Mouse (Mus musculus) adrenal gland, adult 2 months (tissue): ENCODE measurements at regions not wholly inside any gene's neighbourhood (a gene's known extent, or its start where the extent isn't known, plus 50 kb on each side); places are given as distances from the start of the nearest gene placed in this dataset.

ENCODE experiments used
- DNase-seq: peaks from one replicate; pipeline ENCODE4 v3.0.0; 2021

- DNase-seq, result no peak
Observed at GRCm38 (mm10) chr6:31065419-31065818, 106.5 kb upstream of the Klf14 start.

GRCm38 (mm10) chr6:31066861-31067260, 108.0 kb upstream of the Klf14 start:
- no peak for DNase-seq

- no peak for DNase-seq
Observed at GRCm38 (mm10) chr6:31067453-31067852, 108.6 kb upstream of the Klf14 start.

- no peak for DNase-seq
Observed at GRCm38 (mm10) chr6:31069243-31069642, 110.4 kb upstream of the Klf14 start.

- DNase-seq, result no peak
Observed at GRCm38 (mm10) chr6:31070537-31070936, 111.7 kb upstream of the Klf14 start.

- no peak for DNase-seq
Observed at GRCm38 (mm10) chr6:31070966-31071365, 112.1 kb upstream of the Klf14 start.

GRCm38 (mm10) chr6:31072072-31072471, 113.2 kb upstream of the Klf14 start:
- no peak for DNase-seq

- no peak for DNase-seq
Observed at GRCm38 (mm10) chr6:31072559-31072958, 113.7 kb upstream of the Klf14 start.

- DNase-seq, result no peak
Observed at GRCm38 (mm10) chr6:31073338-31073737, 114.5 kb upstream of the Klf14 start.

GRCm38 (mm10) chr6:31074394-31074793, 115.5 kb upstream of the Klf14 start:
- DNase-seq, result no peak

- no peak for DNase-seq
Observed at GRCm38 (mm10) chr6:31075209-31075571, 116.3 kb upstream of the Klf14 start.

GRCm38 (mm10) chr6:31075572-31076477, 116.9 kb upstream of the Klf14 start:
- peak; percentile 76 for DNase-seq

- no peak for DNase-seq
Observed at GRCm38 (mm10) chr6:31076478-31076834, 117.6 kb upstream of the Klf14 start.

GRCm38 (mm10) chr6:31077216-31077615, 118.3 kb upstream of the Klf14 start:
- no peak for DNase-seq

GRCm38 (mm10) chr6:31077779-31078178, 118.9 kb upstream of the Klf14 start:
- no peak for DNase-seq

GRCm38 (mm10) chr6:31078413-31078812, 119.5 kb upstream of the Klf14 start:
- DNase-seq, result no peak

GRCm38 (mm10) chr6:31079586-31080259, 120.8 kb upstream of the Klf14 start:
- no peak for DNase-seq

GRCm38 (mm10) chr6:31080279-31080678, 121.4 kb upstream of the Klf14 start:
- DNase-seq, result no peak

- peak; percentile 72 for DNase-seq
Observed at GRCm38 (mm10) chr6:31080691-31081090, 121.8 kb upstream of the Klf14 start.

GRCm38 (mm10) chr6:31081238-31081637, 122.4 kb upstream of the Klf14 start:
- DNase-seq, result no peak

GRCm38 (mm10) chr6:31081988-31082387, 123.1 kb upstream of the Klf14 start:
- DNase-seq, result no peak

- DNase-seq, result peak; percentile 73
Observed at GRCm38 (mm10) chr6:31082613-31083470, 124.0 kb upstream of the Klf14 start.

- no peak for DNase-seq
Observed at GRCm38 (mm10) chr6:31083701-31084100, 124.8 kb upstream of the Klf14 start.
